Mouse (Mus musculus) layer of hippocampus, adult 2 months (tissue): ENCODE results near the gene Ppan. TPM values are rescaled to one million over a fixed set of nuclear protein-coding genes. Genes with fewer than 3 reads are reported as not detected.
A peak's percentile ranks its signal among the peaks of the same experiment; 100 is the strongest.

Experiments
- DNase-seq, 2 experiments: peaks; one replicate each; pipeline ENCODE4 v3.0.0; 2022; ENCODE audit warnings: low spot score in 2 of 2
- H3K27ac ChIP-seq: fragments of 200-600 bp; 2 replicates; pipeline ENCODE4 v1.8.1; 2022
- H3K4me3 ChIP-seq: fragments of 200-600 bp; 2 replicates; pipeline ENCODE4 v1.8.1; 2022; ENCODE audit warnings: mild to moderate bottlenecking
- CTCF ChIP-seq: fragments of 200-600 bp; conservative IDR thresholded peaks from 2 replicates; pipeline ENCODE4 v1.8.1; 2022; ENCODE audit warnings: antibody characterized with exemption, mild to moderate bottlenecking, moderate library complexity
- total RNA-seq, 2 experiments: library from RNA; stranded (reverse); gene quantifications; 2 replicates each; pipeline ENCODE4 v1.2.3; 2021

The Ppan gene
- total RNA-seq, 2 experiments from 2014 or later: 27.5 to 27.6 TPM

DNA sequence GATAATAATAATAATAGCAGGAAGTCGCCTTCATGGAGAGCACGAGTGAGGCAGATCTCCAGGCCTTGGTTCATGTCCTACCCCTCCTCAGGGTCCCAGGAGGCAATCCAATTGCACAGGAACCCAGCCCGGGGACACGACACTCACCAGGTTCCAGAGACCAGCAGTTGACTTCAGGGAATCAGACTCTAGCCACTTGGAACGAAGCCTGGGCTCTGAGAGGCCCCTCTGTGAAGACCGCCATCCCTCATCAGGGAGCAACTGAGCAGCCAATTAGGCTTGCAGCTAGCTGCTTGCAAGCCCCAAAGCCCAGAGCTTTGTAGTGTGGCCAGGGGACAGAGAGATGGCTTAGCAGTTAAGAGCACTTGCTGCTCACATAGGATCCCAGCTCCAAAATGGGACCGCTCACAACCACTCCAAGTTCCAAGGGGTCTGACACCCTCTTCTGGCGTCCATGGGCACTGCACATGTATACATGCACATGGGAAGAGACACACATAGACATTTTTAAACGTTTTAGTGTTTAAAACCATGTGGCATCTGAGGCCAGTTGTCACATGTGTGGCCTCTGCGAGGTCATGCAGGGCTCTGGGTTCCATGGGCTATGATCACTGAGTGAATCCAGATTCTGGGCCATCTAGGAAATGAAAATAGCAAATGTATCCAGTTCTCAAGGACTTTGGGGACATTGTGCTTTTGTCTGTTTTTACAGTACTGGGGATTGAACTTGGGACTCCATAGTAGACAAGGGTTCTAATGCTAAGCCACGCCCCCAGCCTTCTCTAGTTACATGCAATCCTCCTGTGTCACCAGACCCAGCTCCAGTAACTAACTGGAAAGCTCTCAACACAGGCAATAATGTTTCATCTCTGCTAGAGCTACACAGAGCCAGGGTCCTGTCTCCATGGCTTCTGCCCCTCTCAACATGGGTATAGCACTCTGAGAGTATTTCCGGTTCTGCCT lies 17.5 kb upstream of the Ppan start:
- peak; percentile 58 for TF ChIP-seq CTCF
- no peak overlapping the region for H3K27ac ChIP-seq
- H3K4me3 ChIP-seq: no peak overlapping the region
- no peak for DNase-seq

DNA sequence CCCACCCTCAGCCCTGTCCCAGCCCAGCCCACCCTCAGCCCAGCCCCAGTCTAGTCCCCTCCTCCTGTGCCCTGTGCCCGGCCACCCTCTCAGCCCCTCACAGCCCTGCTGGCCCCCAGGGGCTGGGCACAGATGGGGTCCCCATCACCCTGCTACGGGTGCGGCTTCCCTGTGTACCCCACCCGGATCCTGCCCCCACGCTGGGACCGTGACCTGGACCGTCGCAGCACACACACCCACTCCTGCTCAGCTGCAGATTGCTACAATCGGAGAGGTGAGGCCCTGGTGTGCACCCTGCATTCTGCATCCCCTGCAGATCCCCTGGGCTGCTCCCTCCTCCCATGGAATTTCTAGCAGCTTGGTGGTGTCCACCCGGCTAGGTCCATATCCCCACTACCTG lies 15.0 kb upstream of the Ppan start:
- DNase-seq: no peak

DNA sequence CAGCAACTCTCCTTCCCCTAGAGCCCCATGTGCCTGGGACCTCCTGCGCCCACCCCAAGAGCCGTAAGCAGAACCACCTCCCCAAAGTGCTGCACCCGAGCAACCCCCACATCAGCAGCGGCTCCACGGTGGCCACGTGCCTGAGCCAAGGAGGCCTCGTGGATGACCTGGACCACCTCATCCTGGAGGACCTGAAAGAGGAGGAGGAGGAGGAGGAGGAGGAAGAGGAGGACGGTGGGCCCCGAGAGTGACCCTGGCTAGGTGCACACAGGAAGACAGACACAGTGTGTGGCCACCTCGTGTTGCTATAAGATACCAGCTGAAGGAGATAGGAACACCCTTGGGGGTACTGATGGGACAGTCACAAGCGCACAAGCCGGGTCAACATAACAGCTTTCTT lies 14.5 kb upstream of the Ppan start:
- no peak overlapping the region for H3K27ac ChIP-seq
- TF ChIP-seq CTCF: no peak
- no peak for DNase-seq
- no peak overlapping the region for H3K4me3 ChIP-seq

More for the DNA sequence above, 15.0 kb upstream of the Ppan start:
- Histone ChIP-seq H3K27ac (no peak overlapping the region), H3K4me3 (no peak overlapping the region)
- TF ChIP-seq CTCF: no peak

DNA sequence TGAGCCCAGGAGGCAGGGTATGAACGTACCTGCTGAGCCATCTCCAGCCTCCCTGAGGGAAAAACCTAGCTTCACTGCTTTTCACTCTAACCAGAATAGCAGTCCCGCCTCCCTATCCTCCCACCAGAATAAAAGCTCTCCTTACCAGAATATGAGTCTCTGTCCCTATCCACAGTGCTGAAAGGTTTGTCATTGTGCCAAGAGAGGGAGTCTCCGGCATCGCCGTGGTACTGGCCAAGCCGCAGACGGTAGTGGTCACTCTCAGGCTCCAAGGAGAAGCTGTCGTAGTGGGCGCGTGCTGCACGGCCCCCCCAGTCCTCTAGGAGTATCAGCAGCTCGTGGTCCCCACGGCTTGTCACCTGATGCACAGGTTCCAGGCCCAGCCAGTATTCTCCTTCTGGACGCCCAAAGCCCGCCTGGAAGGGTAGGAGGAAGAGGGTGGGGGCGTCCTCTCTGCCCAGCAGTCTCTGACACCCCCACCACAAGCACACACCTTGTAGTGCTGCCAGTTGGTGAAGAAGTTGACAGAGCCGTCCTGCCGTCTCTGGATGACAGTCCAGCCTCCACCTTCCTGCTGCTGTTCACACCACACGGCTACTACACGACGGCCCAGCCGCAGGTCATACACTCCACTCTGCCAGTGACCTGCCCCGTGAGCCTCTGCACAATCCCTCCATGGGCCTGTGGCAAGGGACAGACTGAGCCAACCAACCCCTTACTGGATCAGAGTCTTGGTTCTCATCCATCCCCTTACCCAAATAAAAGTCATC lies 12.8 kb upstream of the Ppan start:
- H3K27ac ChIP-seq: peak overlapping the region; percentile 3; the same call in 1 of the 2 replicates
- DNase-seq: no peak
- H3K4me3 ChIP-seq: no peak overlapping the region
- no peak for TF ChIP-seq CTCF

DNA sequence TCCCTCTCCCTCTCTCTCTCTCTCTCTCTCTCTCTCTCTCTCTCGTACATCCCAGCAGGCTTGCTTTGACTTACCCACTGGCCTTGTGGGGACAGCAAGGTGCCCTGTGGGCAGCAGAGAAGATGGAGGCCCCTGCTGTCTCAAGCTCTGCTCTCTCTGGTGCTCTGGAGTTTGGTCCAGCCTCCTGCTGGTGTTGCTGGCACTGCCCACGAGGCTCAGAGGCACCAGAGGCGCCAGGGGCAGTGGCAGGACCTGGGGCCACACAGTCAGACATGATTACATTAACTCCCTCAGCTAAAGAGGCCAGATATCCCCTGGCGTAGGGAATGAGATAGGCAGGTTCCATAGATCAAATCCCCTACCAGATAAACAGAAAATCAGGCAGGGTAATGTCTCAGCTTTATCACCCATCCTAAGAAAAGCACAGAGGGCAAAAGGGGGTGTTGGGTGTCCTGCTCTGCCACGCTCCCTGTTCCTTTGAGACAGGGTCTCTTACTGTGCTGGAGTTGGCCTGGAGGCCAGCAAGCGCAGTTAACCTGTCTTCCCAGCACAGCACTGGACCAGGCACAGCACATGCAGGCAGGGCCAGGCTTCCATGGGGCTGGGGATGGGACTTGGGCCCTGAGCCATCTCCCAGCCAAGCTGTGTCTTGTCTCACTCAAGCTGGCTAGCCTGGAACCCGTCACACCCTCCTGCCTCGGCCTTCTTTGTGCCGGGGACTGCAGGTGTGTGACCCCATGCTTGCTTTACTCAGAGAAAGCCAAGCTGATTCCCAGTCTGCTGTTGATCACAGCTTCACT lies 11.5 kb upstream of the Ppan start:
- DNase-seq: no peak
- H3K4me3 ChIP-seq: no peak overlapping the region
- TF ChIP-seq CTCF: no peak
- H3K27ac ChIP-seq: peak overlapping the region; percentile 36; the same call in 1 of the 2 replicates

DNA sequence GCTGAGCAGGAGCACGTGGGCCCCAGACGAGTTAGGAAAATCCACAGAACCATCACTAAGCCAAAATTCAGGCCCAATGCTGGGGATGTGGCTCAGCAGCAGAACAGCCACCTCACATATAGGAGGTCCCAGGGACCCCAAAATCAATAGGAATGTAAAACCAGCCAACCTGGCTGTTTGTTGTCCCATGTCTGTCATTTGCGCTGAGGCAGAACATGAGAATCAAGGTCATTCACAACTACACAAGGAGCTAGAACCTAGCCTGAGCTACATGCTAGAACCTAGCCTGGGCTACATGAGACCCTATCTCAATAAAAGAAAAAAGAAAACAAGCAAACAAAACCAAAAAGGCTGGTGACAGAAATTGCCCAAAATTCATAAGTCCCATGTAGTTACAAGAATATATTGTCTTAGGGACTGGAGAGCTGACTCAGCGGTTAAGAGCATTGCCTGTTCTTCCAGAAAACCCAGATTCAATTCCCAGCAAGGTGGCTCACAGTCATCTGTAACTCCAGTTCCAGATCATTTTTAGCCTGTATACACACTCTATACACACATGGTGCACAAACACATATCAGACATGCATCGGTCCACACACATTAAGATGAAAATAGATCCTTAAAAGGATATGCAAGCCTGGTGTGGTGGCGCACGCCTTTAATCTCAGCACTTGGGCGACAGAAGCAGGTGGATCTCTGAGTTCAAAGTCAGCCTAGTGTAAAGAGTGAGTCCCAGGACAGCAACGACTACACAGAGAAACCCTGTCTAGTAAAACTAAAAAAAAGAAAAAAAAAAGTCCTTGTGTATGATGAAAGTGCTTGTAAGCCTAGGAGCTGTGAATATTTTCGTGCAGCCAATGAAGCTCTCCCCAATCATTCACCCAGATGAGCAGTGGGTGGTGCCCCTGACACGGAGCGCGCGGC lies 10.6 kb upstream of the Ppan start:
- peak overlapping the region; percentile 99 for H3K27ac ChIP-seq
- peak overlapping the region; percentile 72 for H3K4me3 ChIP-seq
- no peak for DNase-seq
- TF ChIP-seq CTCF: no peak

DNA sequence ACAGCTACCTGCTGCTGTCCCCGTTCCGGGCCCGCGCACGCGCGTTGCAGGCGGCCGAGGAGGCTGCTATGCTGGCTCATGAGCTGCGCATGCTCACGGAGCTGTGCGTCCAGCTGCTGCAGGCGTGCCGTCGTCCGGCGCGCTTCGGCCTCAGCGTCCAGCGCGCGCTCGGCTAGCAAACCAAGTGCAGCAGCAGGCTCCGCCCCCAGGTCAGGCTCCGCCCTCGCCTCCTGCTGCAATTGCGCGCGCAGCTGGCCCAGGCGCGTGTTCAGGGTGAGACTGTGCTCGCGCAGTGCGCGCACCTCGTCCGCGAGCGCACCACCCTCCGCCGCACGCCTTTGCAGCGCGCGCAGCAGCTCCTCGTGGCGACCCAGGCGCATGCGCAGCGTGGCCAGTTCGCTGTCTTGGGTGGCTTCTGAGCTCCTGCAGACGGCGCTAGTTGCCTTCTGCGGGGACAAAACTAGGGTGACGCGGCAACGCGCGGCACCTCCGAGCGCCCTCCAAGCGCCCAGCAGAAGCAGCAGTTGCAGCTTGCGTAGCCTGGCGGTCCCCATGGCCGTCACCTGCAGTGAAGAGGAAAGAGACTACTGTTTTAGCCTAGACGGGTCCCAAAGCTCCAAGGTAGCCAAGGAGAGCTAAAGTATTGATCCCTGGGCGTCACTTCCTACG lies 9.8 kb upstream of the Ppan start:
- peak; percentile 85 for TF ChIP-seq CTCF
- H3K4me3 ChIP-seq: peak overlapping the region; percentile 72
- peak; percentile 98 to 99 for DNase-seq
- peak overlapping the region; percentile 99 for H3K27ac ChIP-seq

DNA sequence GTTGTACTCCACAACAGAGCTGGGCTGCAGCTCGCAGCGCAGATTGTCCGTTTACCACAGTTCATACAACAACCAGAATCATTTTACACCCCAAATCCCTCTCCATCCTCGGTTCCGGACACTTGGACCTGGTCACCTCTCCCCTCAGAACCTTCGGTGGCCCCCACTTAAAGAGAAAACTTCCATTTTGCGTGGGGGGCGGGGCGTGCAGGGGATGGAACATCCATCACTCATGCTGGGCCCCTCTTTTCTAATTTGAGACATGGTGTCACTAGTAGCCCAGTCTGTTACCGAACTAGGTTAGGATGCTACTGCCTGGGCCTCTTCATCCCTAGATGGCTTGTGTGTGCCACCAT lies 9.3 kb upstream of the Ppan start:
- H3K27ac ChIP-seq: peak overlapping the region; percentile 99
- no peak for DNase-seq
- peak overlapping the region; percentile 72 for H3K4me3 ChIP-seq
- TF ChIP-seq CTCF: no peak

DNA sequence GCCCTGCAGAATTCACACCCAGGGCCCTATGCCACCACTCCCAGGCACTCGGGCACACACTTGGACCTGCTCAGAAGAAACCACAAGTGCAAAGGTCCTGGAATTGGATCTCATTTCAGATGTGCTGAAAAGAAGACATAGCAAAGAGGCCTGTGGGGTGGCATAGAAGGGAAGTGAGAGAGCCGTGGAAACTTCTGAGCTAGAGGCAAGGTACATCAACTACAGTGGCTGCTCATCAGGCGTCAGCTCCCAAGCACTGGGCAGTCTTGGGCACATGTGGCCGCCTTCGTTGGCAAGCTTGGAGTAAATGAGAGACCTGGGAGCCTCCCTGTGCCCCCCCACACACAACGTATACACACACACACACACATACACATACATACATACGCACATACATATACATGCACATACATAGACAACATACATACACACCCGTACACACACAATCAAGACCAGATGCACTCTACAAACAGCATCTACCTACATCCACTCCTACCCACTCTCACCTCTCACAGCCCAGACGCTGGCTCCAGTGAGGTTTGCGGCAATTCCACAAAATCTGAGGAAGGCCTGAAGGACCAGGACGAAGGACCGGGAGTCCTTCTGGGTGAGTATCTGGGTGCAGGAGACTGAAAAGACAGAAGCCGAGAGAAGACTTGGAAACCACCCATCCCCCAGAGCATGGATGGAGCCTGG lies 8.7 kb upstream of the Ppan start, which contains the start of gene Angptl6:
Gene Angptl6 (minus strand): TSS at position 631 of the 696 bp plus-strand sequence.
- TF ChIP-seq CTCF: no peak
- DNase-seq: no peak
- Histone ChIP-seq H3K27ac (peak within 1 kb of the TSS; percentile 99), H3K4me3 (peak within 1 kb of the TSS; percentile 72)

DNA sequence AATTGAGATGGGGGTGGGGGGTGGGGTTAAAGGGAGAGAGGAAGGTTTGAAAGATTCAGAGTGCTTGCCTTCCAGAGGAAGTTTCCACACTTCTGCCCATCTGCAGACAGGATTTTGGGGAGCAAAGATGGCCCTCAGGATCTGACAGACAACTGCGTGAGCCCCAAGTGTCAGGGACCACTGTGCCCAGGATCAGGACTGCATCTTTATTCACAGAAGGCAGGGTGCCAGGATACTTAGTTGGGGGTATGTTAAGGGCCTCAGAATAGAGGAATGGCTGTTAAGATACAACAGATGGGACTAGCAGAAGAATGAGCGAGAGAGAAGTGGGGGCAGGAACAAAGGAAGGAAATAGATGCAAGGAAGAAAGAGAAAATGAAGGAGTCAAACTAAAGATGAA lies 1.4 kb upstream of the Ppan start:
- TF ChIP-seq CTCF: no peak
- H3K4me3 ChIP-seq: no peak overlapping the region
- DNase-seq: no peak
- 0 out of 2 replicates have a peak overlapping the region, but pooled peaks have one; percentile 98 for H3K27ac ChIP-seq
